Mouse (Mus musculus) lung, postnatal 10 days (tissue): Measurements from ENCODE around the gene Ppp2r5a.

Source experiments
- DNase-seq: peaks from one replicate; pipeline ENCODE4 v3.0.0; 2021

Gene Ppp2r5a

GRCm38 (mm10) chr1:191417111-191417510 lies 14.0 kb upstream of the Ppp2r5a start:
- no peak for DNase-seq

- no peak for DNase-seq
Observed at GRCm38 (mm10) chr1:191416611-191417010, 13.5 kb upstream of the Ppp2r5a start.

- no peak for DNase-seq
Observed at GRCm38 (mm10) chr1:191414432-191414831, 11.4 kb upstream of the Ppp2r5a start.

- no peak for DNase-seq
Observed at GRCm38 (mm10) chr1:191413691-191414415, 10.8 kb upstream of the Ppp2r5a start.

GRCm38 (mm10) chr1:191410294-191411036 lies 7.4 kb upstream of the Ppp2r5a start:
- no peak for DNase-seq

- no peak for DNase-seq
Observed at GRCm38 (mm10) chr1:191407246-191407645, 4.2 kb upstream of the Ppp2r5a start.

GRCm38 (mm10) chr1:191406516-191406915 lies 3.4 kb upstream of the Ppp2r5a start:
- no peak for DNase-seq

GRCm38 (mm10) chr1:191404721-191405329 lies 1.8 kb upstream of the Ppp2r5a start:
- DNase-seq, result no peak

GRCm38 (mm10) chr1:191404301-191404700 lies 1.2 kb upstream of the Ppp2r5a start:
- no peak for DNase-seq

- DNase-seq, result no peak
Observed at GRCm38 (mm10) chr1:191402506-191402905, 566 bp downstream of the Ppp2r5a start.

GRCm38 (mm10) chr1:191396897-191397849 lies 5.9 kb downstream of the Ppp2r5a start:
- DNase-seq, result peak; percentile 100

- DNase-seq, result peak; percentile 72
Observed at GRCm38 (mm10) chr1:191396446-191396845, 6.6 kb downstream of the Ppp2r5a start.

- DNase-seq, result peak; percentile 67
Observed at GRCm38 (mm10) chr1:191395871-191396433, 7.1 kb downstream of the Ppp2r5a start.

- DNase-seq, result no peak
Observed at GRCm38 (mm10) chr1:191395200-191395599, 7.9 kb downstream of the Ppp2r5a start.

- peak; percentile 14 for DNase-seq
Observed at GRCm38 (mm10) chr1:191394126-191394525, 8.9 kb downstream of the Ppp2r5a start.

GRCm38 (mm10) chr1:191393536-191393935 lies 9.5 kb downstream of the Ppp2r5a start:
- DNase-seq, result no peak

GRCm38 (mm10) chr1:191391311-191391710 lies 11.8 kb downstream of the Ppp2r5a start:
- peak; percentile 81 for DNase-seq

GRCm38 (mm10) chr1:191384786-191385430 lies 18.2 kb downstream of the Ppp2r5a start:
- DNase-seq, result no peak

GRCm38 (mm10) chr1:191381955-191382736 lies 20.9 kb downstream of the Ppp2r5a start:
- no peak for DNase-seq

GRCm38 (mm10) chr1:191380843-191381242 lies 22.2 kb downstream of the Ppp2r5a start:
- DNase-seq, result no peak

GRCm38 (mm10) chr1:191378080-191378479 lies 25.0 kb downstream of the Ppp2r5a start:
- no peak for DNase-seq
